Mouse (Mus musculus) hindbrain, embryonic 14.5 days (tissue): ENCODE results near the gene Gnb1l. TPM values are rescaled to one million over a fixed set of nuclear protein-coding genes. Genes with fewer than 3 reads are reported as not detected.

Experiments used
- ATAC-seq: fragments of 200-750 bp; cut with Nextera tagmentation; 2 replicates; pipeline ENCODE4 v1.8.0; 2017; ENCODE audit warnings: moderate number of reproducible peaks, mild to moderate bottlenecking, moderate TSS enrichment, moderate library complexity; ENCODE audit not compliant: low FRiP score
- DNase-seq: peaks from one replicate; pipeline ENCODE4 v3.0.0-alpha.2; 2015; ENCODE audit warnings: low spot score
- H3K27ac ChIP-seq: fragments of 300-500 bp; sonication (generic); 2 replicates; pipeline ENCODE4 v1.5.1; 2014; ENCODE audit warnings: mild to moderate bottlenecking, moderate library complexity
- H3K27me3 ChIP-seq: fragments of 300-500 bp; sonication (generic); 2 replicates; pipeline ENCODE4 v1.6.1; 2014; ENCODE audit warnings: mild to moderate bottlenecking, low read length, mixed read lengths; ENCODE audit not compliant: control insufficient read depth, insufficient read depth
- H3K36me3 ChIP-seq: fragments of 300-500 bp; sonication (generic); replicated peaks from 2 replicates; pipeline ENCODE4 v1.6.1; 2014; ENCODE audit not compliant: control insufficient read depth, insufficient read depth
- H3K4me1 ChIP-seq: fragments of 300-500 bp; sonication (generic); replicated peaks from 2 replicates; pipeline ENCODE4 v1.6.1; 2014; ENCODE audit warnings: antibody characterized with exemption, low read length, mixed read lengths; ENCODE audit not compliant: control insufficient read depth, insufficient read depth
- H3K4me2 ChIP-seq: fragments of 300-500 bp; sonication (generic); replicated peaks from 2 replicates; pipeline ENCODE4 v1.6.1; 2014; ENCODE audit warnings: mild to moderate bottlenecking, moderate library complexity
- H3K4me3 ChIP-seq: fragments of 300-500 bp; sonication (generic); replicated peaks from 2 replicates; pipeline ENCODE4 v1.5.1; 2014; ENCODE audit warnings: mild to moderate bottlenecking, low read length
- H3K9ac ChIP-seq: fragments of 300-500 bp; sonication (generic); 2 replicates; pipeline ENCODE4 v1.6.1; 2014
- H3K9me3 ChIP-seq: fragments of 300-500 bp; sonication (generic); 2 replicates; pipeline ENCODE4 v1.6.1; 2016; ENCODE audit warnings: low read length; ENCODE audit not compliant: control insufficient read depth
- WGBS: fragments of 180-500 bp; shearing (Covaris S2); extraction: QIAGEN DNeasy Blood & Tissue Kit; methylation state at CpG from one replicate; pipeline ENCODE4 v1.1.7; 2014; 5-methylcytosine and 5-hydroxymethylcytosine counted together
- polyA plus RNA-seq: library from polyadenylated mRNA; unstranded; fragments of >200 nt; fragmentation: Nextera tagmentation; extraction: Ambion mirVana; gene quantifications from 2 replicates; pipeline ENCODE4 v1.2.1, GENCODE M21; 2014

The Gnb1l gene
- polyA plus RNA-seq, 1 experiment from 2014 or later: 13.2 TPM

DNA sequence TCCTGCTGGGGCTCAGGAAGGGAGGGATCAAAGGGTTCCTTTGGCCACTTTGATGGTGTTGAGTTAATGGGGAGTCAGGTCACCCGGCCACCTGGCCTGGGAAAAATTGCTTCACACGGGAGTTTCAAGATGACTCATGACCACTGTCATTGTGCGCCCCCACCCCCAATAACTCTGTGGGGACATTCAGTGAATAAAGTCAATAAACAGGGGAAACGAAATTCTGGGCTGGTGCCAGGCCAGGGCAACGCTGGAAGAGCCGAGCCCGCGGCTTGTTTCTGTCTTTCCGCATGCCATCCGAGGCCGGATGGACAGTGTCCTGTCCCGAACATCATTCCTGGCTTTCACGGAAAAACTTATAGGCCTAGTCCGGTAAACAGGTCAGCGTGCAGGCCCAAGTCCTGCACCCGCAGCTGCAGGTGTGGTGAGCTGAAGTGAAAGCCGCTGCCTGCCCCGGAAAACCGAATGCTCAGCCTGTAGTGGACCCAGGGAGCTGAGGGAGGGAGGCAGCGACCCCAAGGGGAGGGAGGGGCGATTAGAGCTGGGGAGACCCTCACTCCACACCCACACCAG, 82.6 kb downstream of the Gnb1l start:
- H3K9me3 ChIP-seq: no peaks in the 10 kb centered on the region
- H3K27me3 ChIP-seq: peaks cover 71% of the 10 kb centered on the region
- peak overlapping the region; percentile 55 for H3K4me2 ChIP-seq
- 5% methylated on average over 21 of the region's 21 CpGs for WGBS
- ATAC-seq (no peak), DNase-seq (no peak)
- peaks cover 13% of the 10 kb centered on the region for H3K4me1 ChIP-seq
- H3K27ac ChIP-seq: no peak overlapping the region
- H3K4me3 ChIP-seq: peak overlapping the region; percentile 37
- H3K36me3 ChIP-seq: no peaks in the 10 kb centered on the region
- H3K9ac ChIP-seq: peak overlapping the region; percentile 28; the same call in 1 of the 2 replicates

DNA sequence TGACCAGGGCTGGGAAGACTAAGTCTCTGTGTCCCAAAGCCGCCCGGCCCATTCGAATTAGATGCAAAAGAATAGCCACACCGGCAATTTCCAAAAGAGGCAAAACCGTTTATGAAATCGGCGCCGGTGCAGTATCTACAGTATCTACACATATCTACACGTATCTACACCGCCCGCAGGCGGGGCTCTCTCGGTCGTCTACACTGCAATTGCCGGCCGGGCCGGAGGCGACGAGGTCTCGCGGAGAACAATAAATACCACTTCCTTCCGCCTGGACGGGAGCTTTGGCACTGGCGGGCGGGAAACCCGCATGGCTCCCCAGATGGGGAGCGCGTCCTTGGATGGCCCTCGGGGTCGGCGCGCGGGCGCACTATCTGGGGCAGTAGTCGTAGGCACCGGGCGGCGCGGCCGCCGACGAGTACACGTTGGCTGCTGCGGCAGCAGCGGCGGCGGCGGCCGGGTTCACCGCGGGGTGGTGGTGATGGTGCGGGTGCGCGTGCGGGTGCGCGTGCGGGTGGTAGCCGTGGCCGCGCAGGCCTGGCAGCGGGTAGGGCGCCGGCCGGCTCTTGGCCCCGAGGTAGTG, 83.2 kb downstream of the Gnb1l start:
- DNase-seq: no peak
- Histone ChIP-seq H3K9me3 (no peaks in the 10 kb centered on the region), H3K27ac (no peak overlapping the region), H3K4me2 (peak overlapping the region; percentile 55), H3K36me3 (no peaks in the 10 kb centered on the region), H3K4me1 (peaks cover 19% of the 10 kb centered on the region), H3K27me3 (peaks cover 77% of the 10 kb centered on the region), H3K4me3 (peak overlapping the region; percentile 37), H3K9ac (peak overlapping the region; percentile 28)
- no peak; the same call in 1 of the 2 replicates for ATAC-seq
- under 1% methylated on average over 64 of the region's 66 CpGs for WGBS

DNA sequence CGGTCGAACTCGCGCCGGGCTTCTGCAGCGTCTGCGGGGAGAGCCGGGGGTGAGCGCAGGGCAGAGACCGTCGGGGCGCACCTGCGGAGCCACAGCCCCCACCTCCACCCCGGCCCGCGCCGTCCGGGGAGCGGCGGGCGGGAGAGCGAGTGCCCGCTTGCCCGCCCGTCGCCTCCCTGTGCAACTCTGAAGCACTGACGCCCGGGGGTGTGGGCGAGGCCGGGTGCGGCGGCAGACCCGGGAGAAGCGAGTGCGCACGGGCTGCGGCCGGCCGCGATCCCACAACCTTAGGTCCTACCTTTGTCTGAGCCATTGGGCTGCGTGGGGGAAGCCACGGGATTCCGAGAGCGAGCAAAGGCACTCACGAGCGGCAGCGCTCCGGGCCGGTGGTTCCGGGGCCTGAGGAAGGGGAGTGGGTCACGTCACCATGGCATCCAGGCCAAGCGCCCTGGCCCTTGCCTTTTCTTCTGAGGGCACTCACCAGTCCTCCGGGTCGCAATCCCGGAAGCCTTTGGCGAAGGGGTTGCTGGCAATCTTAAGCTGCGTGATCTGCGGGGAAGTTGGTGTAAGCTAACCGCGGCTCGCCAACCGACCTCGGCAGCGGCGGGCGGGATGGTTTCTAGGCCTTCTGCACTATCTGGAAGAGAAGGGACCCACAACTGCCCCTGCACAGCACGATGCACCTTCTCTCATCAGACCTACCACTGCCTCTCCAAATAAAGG, 84.1 kb downstream of the Gnb1l start:
- H3K27ac ChIP-seq: no peak overlapping the region
- DNase-seq (no peak), ATAC-seq (no peak)
- 2% methylated on average over 55 of the region's 67 CpGs for WGBS
- peak overlapping the region; percentile 28; the same call in 1 of the 2 replicates for H3K9ac ChIP-seq
- no peaks in the 10 kb centered on the region for H3K9me3 ChIP-seq
- H3K4me1 ChIP-seq: peaks cover 20% of the 10 kb centered on the region
- H3K27me3 ChIP-seq: peaks cover 79% of the 10 kb centered on the region
- H3K36me3 ChIP-seq: no peaks in the 10 kb centered on the region
- peak overlapping the region; percentile 55 for H3K4me2 ChIP-seq
- H3K4me3 ChIP-seq: peak overlapping the region; percentile 37

DNA sequence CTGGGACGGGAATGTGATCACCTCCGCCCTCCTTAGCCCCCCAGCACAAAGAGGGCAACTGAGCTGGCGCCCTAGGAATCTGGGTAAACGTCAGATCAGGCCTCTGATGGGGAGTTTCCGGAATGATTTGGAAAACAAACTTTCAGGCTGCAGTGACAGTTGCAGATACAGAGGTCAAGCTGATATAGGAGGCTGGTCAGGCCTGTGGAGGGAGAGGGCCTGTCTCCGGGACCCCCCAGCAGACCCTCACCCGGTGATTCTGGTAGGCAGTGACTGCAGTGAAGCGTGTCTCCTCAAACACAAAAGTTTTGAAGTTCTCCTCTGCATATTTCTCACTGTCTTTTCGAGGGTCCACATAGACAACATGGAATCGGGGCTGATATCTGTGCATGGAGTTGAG, 84.7 kb downstream of the Gnb1l start:
- H3K4me1 ChIP-seq: peaks cover 20% of the 10 kb centered on the region
- H3K27ac ChIP-seq: no peak overlapping the region
- WGBS: 10% methylated on average over 10 of the region's 10 CpGs
- no peaks in the 10 kb centered on the region for H3K9me3 ChIP-seq
- DNase-seq: no peak
- no peaks in the 10 kb centered on the region for H3K36me3 ChIP-seq
- no peak for ATAC-seq
- no peak overlapping the region for H3K9ac ChIP-seq
- H3K27me3 ChIP-seq: peaks cover 85% of the 10 kb centered on the region
- H3K4me2 ChIP-seq: no peak overlapping the region
- peak overlapping the region; percentile 37; the same call in 1 of the 2 replicates for H3K4me3 ChIP-seq

DNA sequence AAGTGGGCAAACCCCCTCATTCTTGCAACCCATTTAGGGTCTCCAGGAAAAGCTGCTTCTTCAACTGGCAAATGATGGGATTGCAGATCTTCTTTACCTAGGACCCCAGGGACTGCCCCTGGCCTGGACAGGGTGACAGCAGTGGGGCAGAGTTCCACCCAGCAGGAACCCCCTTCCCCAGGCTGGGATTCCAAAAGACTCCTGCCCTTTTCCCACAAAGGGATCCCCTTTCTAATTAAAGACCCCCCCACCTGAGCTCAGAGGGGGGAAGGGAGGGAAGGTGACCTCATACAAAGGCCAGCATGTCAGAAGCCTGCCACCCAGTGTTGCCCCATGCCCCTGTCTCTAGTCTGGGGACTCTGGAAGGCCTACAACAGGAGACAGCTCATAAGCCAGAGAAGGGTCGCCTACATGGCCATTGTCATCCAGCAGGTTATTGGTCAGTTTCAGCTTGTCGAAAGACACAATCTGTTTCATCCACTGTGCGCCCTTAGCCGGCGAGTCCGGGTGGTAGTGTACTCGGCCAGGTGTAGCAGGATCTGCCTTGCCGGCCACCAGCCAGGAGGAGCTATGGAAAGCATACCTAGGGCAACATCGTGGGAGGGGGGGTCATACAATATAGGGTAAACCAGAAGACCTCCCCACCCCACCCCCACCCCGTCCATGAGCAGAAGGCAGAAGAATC, 85.3 kb downstream of the Gnb1l start:
- DNase-seq (no peak), ATAC-seq (no peak)
- H3K4me1 ChIP-seq: peaks cover 20% of the 10 kb centered on the region
- H3K9me3 ChIP-seq: no peaks in the 10 kb centered on the region
- no peak overlapping the region for H3K27ac ChIP-seq
- peaks cover 91% of the 10 kb centered on the region for H3K27me3 ChIP-seq
- no peak overlapping the region for H3K9ac ChIP-seq
- no peak overlapping the region for H3K4me3 ChIP-seq
- no peaks in the 10 kb centered on the region for H3K36me3 ChIP-seq
- whole genome bisulfite sequencing: 10% methylated on average over 10 of the region's 10 CpGs
- no peak overlapping the region for H3K4me2 ChIP-seq

DNA sequence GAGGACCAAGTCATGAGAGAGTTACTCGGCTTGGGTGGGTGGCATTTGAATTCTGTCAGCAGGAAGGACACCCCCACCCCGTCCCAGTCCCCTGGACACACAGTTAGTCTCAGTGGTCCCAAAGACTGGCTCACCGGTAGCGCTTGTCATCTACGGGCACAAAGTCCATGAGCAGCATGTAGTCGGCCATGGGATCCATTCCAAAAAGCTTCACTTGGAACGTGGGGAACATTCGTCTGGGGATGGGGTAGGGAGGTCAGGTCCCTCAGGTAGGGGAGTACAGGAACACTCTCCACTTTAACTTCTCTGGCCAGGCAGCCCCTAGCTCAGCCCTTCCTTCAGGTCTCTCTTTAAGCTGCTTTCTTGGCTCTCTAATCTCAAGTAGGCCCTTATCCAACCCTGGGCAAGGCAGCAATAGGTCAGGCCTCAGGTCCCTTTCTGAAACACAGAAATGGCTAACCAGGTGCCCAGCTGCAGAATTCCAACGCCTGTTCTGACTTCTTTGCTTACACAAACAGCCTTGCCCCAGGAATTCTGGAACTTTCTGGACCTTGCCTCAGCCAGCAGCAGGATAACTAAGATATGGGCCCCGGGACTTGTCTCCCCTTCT, 86.5 kb downstream of the Gnb1l start:
- peaks cover 93% of the 10 kb centered on the region for H3K27me3 ChIP-seq
- ATAC-seq (no peak), DNase-seq (no peak)
- H3K9ac ChIP-seq: no peak overlapping the region
- H3K36me3 ChIP-seq: no peaks in the 10 kb centered on the region
- no peaks in the 10 kb centered on the region for H3K9me3 ChIP-seq
- H3K27ac ChIP-seq: no peak overlapping the region
- H3K4me2 ChIP-seq: peak overlapping the region; percentile 53; the same call in 1 of the 2 replicates
- H3K4me3 ChIP-seq: peak overlapping the region; percentile 7; the same call in 1 of the 2 replicates
- H3K4me1 ChIP-seq: peaks cover 20% of the 10 kb centered on the region
- 13% methylated on average over 10 of the region's 10 CpGs for WGBS

DNA sequence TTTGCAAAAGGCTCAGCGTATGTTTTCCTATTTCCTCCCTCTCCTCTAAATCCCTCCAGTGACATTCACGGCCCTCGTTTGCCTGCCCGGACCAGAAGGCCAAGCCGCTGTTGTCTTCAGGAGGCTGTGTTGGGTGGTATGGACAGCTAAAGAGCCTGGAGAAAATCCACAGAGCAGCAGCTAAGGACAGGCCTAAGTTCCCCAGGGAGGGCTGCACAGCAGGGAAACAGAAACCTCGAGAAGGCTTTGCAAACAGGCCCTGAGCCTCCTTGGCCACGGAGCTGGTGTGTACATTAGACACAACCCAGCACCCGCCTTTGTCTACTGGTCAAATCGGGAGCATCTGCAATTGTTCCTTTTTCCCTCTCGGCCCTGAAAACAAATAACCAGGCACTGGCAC, 87.2 kb downstream of the Gnb1l start:
- H3K27me3 ChIP-seq: peaks cover 93% of the 10 kb centered on the region
- ATAC-seq (no peak), DNase-seq (no peak)
- H3K4me3 ChIP-seq: peak overlapping the region; percentile 33; the same call in 1 of the 2 replicates
- no peak overlapping the region for H3K9ac ChIP-seq
- no peaks in the 10 kb centered on the region for H3K36me3 ChIP-seq
- peak overlapping the region; percentile 53 for H3K4me2 ChIP-seq
- WGBS: 4% methylated on average over 10 of the region's 10 CpGs
- H3K4me1 ChIP-seq: peaks cover 24% of the 10 kb centered on the region
- no peak overlapping the region for H3K27ac ChIP-seq
- no peaks in the 10 kb centered on the region for H3K9me3 ChIP-seq

DNA sequence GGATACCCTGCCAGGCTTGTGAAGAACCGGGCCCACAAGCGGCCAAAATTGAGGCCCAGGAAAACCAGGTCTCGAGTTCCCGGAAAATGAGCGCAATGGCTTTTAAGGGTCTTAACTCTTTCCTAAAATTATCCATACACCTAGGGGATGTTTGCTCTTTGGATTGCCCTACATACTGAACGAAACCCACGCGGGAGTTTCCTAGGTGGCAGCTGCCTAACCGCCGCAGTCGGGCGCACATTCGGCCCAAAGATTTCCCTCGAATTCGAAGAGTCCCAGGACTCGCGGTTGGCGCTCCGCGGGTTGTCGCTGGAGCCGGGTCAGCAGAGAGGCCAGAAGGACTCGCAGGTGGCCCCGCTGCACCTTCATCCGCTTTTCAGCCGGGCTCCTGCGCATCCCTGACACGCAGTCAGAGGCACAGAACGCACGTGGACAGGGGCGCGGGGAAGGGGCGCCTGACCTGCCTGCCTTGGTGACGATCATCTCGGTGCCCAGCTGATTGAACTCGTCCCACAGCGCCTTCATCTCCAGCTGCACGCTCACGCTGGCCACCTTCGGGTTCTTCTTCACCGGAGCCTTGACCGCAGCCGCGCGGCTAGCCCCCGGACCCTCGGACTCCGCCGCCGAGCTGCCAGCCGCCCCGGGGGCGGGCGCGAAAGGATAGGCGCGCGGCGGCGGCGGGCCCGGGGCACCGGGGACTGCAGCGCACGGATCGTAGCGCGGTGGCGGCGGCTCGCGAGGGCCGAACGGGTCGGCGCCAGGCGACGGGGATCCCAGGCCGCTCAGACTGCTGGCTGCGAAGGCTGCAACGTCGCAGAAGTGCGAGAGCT, 87.8 kb downstream of the Gnb1l start:
- 1% methylated on average over 81 of the region's 83 CpGs for WGBS
- Histone ChIP-seq H3K4me1 (peaks cover 24% of the 10 kb centered on the region), H3K9me3 (no peaks in the 10 kb centered on the region), H3K27me3 (peaks cover 93% of the 10 kb centered on the region), H3K4me3 (peak overlapping the region; percentile 33), H3K9ac (peak overlapping the region; percentile 40), H3K27ac (no peak overlapping the region), H3K4me2 (peak overlapping the region; percentile 53), H3K36me3 (no peaks in the 10 kb centered on the region)
- DNase-seq: no peak
- no peak for ATAC-seq
